Mouse (Mus musculus) retina, embryonic 14.5 days (tissue): ENCODE results near the gene Bicd2.

ENCODE experiments used
- DNase-seq: peaks from one replicate; pipeline ENCODE4 v3.0.0-alpha.2; 2015; ENCODE audit warnings: low spot score

Gene Bicd2

DNA sequence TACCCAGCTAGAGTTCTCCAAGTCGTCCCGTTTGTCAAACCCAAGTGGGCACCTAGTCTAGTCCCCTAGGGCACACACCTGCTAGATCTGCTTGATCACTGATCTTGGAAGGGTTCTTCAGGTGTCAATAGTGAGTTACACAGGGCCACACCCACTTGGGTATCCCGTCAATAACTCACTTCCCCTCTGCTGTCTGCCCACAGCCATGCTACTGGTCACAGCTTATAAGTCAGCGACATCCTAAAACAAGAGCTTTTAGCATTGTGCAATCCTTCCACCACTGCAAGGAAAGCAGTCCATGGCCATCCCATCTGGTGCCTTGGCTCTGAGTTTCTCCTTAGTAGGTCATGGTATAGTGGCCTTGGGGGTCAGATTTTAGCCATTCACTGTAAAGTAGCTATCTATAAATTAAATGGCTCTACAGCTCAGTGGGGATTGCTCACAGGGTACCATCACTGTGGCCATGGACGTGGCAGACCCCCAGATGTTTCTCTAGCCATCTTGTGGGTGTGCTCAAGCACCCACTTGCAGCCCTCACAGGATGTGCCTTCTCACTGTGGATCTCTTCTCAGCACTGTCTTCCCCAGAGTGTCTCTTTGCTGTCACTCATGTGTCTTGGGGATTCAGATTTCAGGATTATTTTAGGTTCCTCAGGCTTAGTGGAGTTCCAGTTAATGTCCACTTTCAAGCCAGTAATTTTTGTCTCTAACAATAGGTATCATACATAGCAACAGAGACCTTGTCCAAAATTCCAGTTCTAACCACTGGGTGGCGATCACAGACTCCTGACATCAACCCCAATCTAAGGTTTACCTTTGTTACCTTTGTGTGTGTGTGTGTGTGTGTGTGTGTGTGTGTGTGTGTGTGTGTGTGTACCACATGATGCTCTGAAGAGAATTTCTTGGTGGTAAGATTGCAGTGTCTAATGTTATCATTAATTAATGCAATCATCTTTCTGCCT, 14.9 kb upstream of the Bicd2 start:
- DNase-seq, result peak; percentile 78

DNA sequence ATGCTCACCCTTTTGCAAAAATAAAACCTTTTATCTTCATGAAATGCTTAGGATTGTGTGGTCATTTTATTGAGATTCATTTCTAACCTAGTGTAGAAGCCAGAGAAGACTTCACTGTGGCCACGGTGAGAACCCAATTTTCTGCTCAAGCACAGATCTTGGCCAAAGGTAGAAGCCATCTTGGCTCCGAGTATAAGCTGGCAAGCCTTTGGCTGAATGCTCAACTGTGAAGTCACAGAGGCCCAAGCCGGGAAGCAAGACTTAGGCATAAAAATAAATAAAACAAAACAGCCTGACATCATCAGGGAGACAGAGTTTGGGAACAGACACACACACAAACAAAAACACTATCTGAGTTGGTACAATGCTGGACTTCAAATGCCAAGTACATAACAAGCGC, 13.3 kb upstream of the Bicd2 start:
- DNase-seq, result no peak

DNA sequence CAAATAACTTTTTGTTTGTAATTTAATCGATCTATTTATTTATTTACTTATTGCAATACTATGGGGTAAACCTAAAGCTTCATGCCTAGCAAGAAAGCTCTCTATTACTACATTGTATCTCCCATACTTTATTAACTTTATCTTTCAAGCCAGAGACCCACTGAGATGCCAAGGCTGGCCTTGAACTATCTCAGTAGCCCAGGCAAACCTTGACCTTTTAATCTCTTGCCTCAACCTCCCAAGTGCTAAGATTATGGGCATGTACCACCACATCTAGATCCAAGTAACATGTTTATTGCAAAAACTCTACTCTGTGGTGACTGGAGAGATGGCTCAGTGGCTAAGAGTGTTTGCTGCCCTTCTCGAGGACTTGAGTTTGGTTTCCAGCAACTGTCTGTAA, 8.1 kb upstream of the Bicd2 start:
- DNase-seq, result no peak

DNA sequence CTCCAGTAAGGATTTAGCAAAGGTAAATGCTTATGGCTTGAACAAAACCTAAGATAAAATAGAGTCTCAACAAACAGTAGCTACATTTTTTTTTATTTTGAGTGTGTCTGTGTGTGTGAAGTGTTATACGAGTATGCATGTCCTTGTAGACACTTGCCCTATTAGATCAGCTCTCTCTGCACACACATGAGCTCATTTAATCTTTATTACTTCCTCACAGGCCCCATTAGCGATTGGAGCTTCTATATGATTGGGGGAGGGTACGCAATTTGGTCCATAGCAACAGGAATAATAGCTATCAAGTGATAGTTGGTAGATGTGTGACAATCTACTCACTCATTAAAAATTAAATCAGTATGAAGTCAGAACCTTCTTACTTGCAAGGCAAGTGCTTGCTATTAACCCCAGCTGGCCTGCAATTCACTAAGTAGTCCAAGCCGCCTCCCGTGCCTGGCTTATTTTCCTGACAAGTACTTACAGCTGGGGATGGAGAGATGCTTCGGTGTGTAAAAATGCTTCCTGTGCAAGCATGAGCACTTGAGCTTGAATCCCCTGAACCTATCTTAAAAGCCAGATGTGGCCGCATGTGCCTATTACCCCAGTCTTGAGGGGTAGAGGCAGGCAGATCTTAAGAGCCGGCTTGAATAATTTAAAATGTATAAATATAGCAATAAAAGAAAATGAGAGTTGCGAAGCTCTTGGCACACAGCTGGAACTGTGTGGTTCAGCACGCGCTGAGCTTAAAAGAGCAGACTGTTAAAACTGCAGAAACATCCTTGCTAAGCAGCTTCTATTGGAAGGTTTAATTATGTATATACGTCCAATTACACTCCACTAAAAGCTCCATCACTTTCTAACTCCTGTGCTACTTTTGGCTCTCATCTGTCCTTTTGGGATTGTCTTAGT, 6.1 kb upstream of the Bicd2 start:
- peak; percentile 41 for DNase-seq

DNA sequence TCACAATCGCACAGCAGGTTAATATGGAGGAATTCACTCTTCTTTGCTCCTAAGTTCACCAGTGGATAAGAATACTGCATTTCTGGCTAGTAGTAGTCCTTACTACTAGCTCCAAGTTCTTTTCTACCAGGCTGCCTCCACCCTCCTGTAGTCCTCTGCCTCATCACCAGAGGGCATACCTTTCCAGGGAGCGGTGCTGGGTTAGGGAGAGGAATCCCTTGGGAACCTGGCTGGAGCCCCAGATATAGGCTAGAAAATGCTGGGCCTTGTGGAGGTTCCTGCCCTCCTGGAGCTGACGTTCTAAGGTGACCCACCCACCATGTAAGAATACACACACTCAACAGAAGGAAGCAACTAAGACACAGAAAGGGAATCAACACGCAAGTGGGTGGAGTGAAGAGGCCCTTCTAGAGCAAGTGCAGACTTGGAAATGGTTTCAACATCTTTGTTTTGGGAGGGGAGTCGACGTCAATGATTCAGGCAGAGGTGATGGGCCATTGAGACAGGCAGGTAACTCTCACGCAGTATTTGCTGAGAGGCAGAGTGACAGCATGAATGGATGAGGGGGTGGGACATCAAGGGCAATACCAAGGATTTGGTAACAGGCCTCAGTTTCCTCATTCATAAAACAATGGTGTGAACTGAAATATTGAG, 2.4 kb upstream of the Bicd2 start:
- peak; percentile 57 for DNase-seq

DNA sequence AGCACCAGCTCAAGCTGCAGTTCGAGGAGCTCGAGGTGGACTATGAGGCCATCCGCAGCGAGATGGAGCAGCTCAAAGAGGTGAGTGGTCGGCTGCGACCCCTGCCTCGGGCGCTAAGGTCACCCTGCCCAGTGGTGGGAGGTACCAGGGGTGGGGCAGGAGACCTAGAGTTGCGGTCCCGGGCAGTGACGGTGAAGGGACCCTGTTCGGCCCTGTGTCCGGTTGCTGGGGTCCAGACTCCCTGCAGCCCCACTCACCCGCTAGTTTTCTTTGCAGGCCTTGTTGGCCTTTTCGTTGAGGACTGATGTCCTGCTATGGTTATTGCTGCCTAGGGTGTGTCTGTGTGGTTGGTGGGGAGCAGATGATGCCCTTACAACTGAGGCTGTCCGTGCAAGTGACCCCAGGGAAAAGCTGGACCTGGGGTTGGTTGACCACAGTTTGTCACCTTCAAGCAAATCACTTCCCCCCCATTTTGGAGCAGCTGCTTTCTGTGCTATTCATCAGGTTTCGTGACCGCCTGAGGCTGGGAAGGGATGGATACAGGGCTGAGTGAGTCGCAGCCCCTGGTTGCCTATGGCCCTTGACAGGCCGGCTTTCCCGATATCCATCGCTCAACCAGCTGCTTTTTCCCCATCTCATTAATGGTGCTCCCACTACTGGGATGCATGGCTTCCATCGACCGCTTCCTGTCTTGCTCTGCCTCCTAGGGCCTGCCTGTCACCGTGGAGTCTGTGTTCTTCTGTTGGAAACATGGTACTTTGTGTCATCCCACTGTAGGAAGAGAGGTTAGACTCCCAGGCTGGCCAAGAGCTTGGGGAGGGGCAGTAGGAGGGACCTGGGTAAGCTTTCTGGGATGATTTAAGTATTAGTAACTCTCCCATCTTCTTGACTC, 692 bp downstream of the Bicd2 start:
- peak; percentile 24 for DNase-seq

DNA sequence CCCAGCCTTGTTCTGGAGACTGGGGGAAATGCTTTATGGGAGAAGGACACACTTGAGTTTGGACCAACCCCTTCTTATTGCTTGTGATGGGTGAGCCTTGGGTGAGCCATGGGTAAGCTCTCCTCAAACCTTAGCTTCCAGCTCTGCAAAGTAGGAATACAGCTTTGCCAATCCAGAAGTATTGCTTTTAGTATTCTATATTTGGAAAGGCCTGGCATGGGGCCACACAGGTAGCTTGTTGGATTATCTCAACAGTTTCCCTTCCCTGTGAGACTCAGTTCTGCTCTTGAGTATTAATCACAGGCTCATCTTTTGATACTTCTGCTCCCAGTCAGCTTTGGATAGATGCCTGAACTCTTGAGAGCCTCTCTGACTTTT, 1.3 kb downstream of the Bicd2 start:
- DNase-seq, result no peak

DNA sequence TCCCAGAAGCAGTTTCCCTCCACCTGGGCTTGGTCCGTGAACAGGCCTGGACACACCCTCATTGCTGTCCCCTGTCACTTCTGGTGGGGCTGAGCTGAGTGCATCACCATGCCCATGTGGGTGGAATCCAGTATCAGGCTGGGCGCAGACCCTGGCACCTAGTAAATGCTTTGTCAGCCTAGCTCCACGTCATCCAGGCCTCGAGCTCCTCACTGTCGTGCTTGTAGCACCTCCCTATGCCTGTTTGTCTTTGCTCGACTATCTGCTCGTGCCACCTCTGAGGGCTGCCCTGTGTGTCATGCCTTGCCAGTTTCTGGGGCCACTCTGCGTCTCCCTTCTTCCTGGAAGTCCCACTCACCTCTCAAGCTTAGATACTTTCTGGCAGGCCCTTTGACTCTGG, 3.2 kb downstream of the Bicd2 start:
- no peak for DNase-seq

DNA sequence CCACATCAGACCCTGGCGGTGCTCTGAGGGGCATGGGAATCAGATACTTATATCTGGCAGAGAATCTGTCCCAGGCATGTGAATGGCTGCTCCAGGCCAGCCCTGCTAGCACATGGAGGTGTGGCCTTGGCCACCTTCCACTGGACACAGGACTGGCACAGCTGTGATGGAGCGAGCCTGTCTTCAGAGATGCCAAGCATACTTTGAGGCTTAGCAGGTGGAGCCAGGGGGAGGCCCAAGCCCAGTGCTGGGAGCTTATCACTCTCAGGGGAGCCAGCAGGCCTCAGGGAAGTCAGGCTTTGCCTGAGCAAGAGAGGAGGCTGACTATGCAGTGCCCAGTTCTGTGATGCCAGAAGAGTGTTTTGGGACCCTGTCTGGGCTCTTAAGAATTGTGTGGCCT, 4.1 kb downstream of the Bicd2 start:
- DNase-seq, result no peak

DNA sequence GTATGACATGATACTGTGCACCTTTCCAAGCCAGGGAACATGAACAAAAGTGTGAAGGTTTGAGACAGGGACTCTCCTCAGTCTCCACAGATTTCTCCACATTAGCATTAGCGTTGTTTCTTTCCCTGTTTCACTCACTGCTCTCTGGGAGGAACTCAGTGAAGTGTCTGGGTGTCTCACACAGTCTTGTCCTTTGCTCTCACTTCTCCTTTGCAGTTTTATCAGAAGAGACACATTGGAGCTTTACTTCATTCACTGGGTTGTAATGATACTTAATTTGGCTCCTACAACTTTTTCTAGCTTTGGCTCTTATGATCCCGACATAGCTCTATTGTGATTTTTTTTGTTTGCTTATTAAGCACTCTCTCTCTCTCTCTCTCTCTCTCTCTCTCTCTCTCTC, 7.1 kb downstream of the Bicd2 start:
- no peak for DNase-seq

DNA sequence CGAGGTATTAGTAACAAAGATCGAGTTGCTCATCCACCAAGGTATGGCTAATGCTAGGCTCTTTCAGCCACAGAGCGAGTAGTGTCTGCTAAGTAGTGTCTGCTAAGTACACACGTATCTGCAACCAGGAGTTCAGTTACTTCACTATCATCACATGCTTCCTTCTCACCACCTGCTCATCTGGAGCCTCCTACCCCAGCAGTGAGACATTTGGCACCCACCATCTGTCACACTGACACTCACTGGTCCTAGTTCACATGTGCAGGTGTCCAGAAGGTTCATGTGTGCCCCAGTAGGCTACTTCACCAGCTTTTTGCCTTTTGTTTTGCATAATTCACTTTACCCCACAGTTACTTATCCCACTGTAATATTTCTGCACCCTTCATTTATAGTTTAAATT, 8.0 kb downstream of the Bicd2 start:
- DNase-seq, result no peak

DNA sequence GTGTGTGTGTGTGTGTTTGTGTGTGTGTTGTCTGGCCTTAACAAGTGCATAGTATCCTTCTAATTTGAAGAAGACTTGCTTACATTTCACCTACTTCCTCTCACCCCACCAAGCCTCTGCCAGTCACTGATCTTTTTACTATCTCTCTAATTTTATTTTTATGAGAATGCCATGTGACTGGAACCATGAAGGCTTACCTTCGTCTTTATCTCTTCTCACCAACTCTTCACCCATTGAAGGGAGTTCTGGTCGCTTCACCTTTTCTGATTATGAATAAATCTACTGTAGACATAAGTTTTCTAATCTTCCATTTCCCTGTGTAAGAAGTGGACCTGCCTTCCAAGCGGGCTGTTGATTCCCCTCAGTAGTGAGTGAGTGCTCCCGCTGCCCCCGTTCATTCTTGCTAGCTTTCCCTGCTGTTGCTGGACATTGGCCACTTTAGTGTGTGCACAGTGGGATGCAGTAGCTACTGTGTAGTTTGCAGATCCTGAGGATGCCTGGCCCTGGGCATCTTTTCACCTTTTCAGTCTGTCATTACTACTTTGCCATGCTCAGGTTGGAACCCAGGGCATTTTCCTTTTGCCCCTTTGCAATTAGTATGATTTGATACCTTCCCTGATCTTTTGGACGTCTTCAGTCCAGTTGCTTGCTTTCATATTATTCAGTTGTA, 8.6 kb downstream of the Bicd2 start:
- no peak for DNase-seq

DNA sequence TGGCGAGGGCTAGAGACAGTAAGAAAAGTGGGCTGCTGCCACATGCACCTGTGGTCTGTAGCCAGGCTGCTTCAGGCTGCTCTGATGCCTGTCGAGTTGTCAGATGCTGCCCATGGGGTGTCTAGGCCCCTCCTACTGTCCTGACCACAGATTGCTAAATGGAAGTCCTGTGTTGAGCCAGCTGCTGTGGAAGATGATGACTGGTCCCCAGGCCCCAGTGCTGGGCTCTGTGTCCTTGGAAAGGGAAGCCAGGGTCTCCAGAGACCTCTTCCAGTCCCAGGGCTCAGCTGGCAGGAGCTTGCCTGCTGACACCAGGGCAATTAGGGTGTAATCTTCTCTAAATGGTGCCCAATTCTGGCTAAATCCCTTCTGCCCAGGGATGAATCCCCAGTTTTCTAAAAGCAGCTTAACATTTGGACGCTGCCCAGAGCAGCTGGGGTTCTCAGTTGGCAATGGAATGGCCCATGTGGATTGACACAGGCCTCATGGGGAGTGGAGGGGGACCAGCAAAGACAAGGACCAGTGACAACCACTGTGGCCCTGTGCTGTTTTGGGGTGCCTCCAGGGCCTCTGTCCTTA, 11.3 kb downstream of the Bicd2 start:
- peak; percentile 72 for DNase-seq

DNA sequence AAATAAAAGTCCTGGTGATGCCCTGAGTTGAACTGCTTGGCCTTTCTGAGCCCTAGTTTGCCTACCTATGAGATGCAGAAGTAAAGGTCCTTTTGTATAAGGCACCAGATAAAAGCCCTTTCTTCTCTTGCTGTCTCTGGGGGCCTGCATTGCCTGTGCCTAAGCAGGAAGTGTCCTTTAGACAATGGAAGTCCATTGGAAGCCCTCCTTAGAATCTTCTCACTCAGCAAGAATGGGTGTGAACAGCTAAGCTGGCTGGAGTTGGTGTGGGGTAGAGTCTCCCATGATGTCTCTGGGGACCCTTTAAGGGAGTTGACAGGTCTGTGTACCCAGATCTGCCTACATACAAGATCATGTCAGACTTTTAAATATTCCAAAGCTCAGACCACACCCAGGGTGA, 12.0 kb downstream of the Bicd2 start:
- DNase-seq, result no peak

DNA sequence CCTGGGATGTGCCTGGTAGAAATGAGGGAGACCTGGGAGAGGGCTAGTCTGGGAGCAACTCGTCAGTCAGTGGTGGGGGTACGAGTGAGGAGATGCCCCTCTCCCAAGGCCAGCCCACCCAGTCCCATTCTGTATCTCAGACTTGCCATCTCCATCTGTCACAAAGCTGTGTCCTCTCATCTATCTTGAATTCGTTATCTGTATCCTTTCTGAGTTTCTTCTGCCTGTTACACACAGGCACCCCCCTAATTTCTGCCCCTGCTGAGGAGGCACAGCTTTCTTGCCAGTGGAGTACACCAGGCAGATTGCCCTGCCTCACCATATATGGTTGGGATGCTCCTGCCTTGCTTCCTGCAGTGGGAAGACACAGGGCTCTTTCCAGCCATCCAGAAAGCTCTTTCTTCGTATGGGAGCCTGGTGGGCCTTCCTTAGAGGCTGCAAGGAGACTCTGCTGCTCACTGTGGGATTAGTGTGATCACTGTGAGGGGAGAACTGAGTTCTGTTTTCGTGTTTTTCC, 12.7 kb downstream of the Bicd2 start:
- DNase-seq, result no peak

DNA sequence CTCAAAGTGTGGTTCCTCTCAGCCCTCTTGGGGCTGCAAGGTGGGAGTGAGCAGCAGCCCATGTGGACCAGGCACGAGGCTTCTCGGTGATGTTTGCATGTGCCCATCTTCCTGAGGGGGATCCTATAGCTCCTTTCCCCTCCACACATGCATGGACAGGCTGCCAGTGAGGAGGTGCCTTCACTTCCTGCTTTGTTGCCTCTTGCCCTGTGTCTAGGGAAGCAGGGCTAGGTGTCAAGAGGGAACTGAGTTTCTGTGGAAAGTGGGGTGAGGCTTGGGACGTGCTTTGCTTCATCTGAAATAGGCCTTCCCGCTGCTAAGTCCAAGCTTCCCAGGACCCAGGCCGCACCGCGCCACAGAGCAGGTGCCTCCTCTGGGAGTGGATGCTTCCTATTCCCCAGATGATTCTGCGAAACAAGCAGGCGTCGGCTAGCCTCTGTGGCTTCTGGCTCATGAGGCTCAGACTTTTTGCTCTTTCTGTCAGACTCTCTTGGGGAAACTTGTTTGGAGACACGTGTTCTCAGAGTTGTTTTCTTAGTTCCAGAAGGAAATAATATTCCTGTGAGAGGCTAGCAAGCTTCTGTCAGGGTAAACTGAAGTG, 14.2 kb downstream of the Bicd2 start:
- no peak for DNase-seq

DNA sequence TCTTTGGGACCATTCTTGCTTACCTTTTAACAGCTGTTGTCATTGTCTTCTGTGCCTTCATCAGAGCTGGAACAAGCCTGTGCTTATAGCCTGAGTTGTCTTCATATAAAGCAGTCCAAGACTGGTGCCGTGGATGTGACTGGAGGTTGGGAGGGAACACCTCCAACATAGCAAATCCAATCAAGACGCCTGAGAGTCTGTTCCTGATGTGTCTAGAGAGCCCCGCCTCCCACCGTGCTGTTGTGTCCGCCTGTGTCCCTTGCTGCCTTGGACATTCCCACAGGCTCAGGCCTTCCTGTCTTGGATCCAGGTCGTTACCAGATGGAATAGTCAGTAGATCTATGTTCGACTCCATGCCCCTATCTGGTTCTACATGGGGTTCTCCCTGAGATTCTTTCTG, 14.7 kb downstream of the Bicd2 start:
- DNase-seq, result no peak

DNA sequence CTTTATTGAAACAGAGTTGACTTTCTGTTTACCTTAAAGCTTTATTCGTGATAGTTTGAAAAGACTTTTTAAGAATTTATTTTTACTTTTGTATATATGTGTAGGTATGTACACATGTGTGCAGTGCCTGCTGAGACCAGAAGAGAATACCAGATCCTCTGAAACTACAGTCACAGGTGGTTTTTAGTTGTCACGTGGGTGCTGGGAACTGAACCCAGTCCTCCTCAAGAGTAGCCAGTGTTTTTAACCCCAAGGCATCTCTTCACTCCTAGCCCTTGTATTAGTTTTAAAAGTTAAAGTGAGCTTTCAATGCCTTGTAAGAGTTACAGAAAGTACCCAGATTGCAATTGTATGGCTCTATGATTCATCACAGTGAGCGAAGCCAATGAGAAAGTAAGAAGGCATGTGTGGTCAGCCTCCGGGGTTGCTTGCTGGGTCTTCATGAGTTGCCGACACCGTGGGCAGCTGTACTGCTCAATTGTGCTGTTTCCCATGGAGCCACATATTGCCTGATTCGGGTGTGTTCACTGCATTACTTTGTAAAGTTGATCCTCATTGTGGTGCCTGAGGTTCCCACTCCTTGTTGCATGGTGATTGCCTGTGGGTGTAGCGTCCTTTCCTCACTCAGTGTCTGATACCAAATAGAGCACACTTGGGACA, 16.1 kb downstream of the Bicd2 start:
- DNase-seq, result no peak

DNA sequence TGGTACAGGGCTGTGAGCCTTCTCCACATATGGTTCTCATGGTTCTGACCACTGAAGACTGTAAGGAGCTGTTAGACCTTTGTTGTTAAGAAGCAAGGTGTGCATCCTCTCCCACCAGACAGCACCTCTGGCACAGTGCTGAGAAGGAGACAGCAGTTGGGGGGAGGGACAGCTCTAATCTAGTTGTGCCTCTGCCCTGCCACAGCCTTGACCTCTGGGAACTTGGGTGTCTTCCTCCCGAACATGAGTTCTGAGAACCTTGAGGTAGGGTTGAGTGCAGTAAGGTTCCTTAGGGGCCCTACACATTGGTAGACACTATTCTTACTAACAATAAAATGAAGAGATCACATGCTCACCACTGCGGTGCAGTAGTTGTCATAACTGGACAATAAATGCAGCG, 16.8 kb downstream of the Bicd2 start:
- no peak for DNase-seq
